Mouse (Mus musculus) forebrain, embryonic 10.5 days (tissue): ENCODE results near the gene Hist1h4j. TPM values are rescaled to one million over a fixed set of nuclear protein-coding genes. Genes with fewer than 3 reads are reported as not detected.
A peak's percentile ranks its signal among the peaks of the same experiment; 100 is the strongest.
"Not testable (repeated sequence)": the region's sequence is repeated elsewhere in the genome, so short reads cannot be mapped to it uniquely, and the experiment has no call there.

Source experiments
- DNase-seq: peaks from one replicate; pipeline ENCODE4 v3.0.0-alpha.2; 2017; ENCODE audit warnings: low spot score; ENCODE audit errors: extremely low spot score
- H3K27ac ChIP-seq: fragments of 300-500 bp; sonication (generic); 2 replicates; pipeline ENCODE4 v1.5.1; 2016; ENCODE audit warnings: mild to moderate bottlenecking
- H3K27me3 ChIP-seq: fragments of 300-500 bp; sonication (generic); 2 replicates; pipeline ENCODE4 v1.6.1; 2016; ENCODE audit warnings: mild to moderate bottlenecking; ENCODE audit not compliant: poor library complexity, severe bottlenecking
- H3K36me3 ChIP-seq: fragments of 300-500 bp; sonication (generic); replicated peaks from 2 replicates; pipeline ENCODE4 v1.6.1; 2016; ENCODE audit warnings: mild to moderate bottlenecking, moderate library complexity
- H3K4me1 ChIP-seq: fragments of 300-500 bp; sonication (generic); 2 replicates; pipeline ENCODE4 v1.6.1; 2016
- H3K4me3 ChIP-seq: fragments of 300-500 bp; sonication (generic); 2 replicates; pipeline ENCODE4 v1.5.1; 2016; ENCODE audit warnings: mild to moderate bottlenecking, moderate library complexity
- H3K9me3 ChIP-seq: fragments of 300-500 bp; sonication (generic); 2 replicates; pipeline ENCODE4 v1.6.1; 2016; ENCODE audit warnings: mild to moderate bottlenecking, moderate library complexity
- WGBS: fragments of 180-500 bp; shearing (Covaris S2); methylation state at CpG from one replicate; pipeline ENCODE4 v1.1.7; 2016; 5-methylcytosine and 5-hydroxymethylcytosine counted together
- microRNA-seq: library from miRNA; unstranded; fragments of <30 nt; microRNA quantifications from one replicate; pipeline ENCODE4, GENCODE M21; 2017
- polyA plus RNA-seq: library from polyadenylated mRNA; unstranded; fragments of >200 nt; fragmentation: Nextera tagmentation; extraction: Ambion mirVana; gene quantifications from 2 replicates; pipeline ENCODE4 v1.2.1, GENCODE M21; 2016

The Hist1h4j gene
- polyA plus RNA-seq, 1 experiment from 2014 or later: 0.97 TPM

GRCm38 (mm10) chr13:21779767-21780731 is 45.2 kb downstream of the Hist1h4j start, which contains the start of gene Hist1h1b:
TSS of gene Hist1h1b (minus strand) at chr13:21780625.
- H3K36me3 ChIP-seq: no peaks in the 10 kb centered on the region
- under 1% methylated on average over 44 of the region's 44 CpGs for WGBS
- peaks cover 55% of the 10 kb centered on the region for H3K4me1 ChIP-seq

GRCm38 (mm10) chr13:21781021-21781555 is 46.2 kb downstream of the Hist1h4j start:
- peak overlapping the region; percentile 77 for H3K4me3 ChIP-seq
- 50% methylated on average over 6 of the region's 6 CpGs for WGBS

More at GRCm38 (mm10) chr13:21779767-21780731, 45.2 kb downstream of the Hist1h4j start, which contains the start of gene Hist1h1b:
- Histone ChIP-seq H3K27me3 (no peaks in the 10 kb centered on the region), H3K4me3 (peak within 1 kb of the TSS; percentile 77), H3K27ac (peak within 1 kb of the TSS; percentile 99), H3K9me3 (no peaks in the 10 kb centered on the region)
- peak; percentile 83 for DNase-seq

GRCm38 (mm10) chr13:21781639-21782038 is 46.8 kb downstream of the Hist1h4j start:
- 87% methylated on average over 1 of the region's 1 CpGs for WGBS
- DNase-seq: no peak
- H3K27ac ChIP-seq: peak overlapping the region; percentile 99
- H3K27me3 ChIP-seq: no peaks in the 10 kb centered on the region
- H3K36me3 ChIP-seq: no peaks in the 10 kb centered on the region
- H3K4me3 ChIP-seq: peak overlapping the region; percentile 56; the same call in 1 of the 2 replicates
- peaks cover 69% of the 10 kb centered on the region for H3K4me1 ChIP-seq
- no peaks in the 10 kb centered on the region for H3K9me3 ChIP-seq

More at GRCm38 (mm10) chr13:21781021-21781555, 46.2 kb downstream of the Hist1h4j start:
- peak overlapping the region; percentile 99 for H3K27ac ChIP-seq
- peaks cover 65% of the 10 kb centered on the region for H3K4me1 ChIP-seq
- H3K9me3 ChIP-seq: no peaks in the 10 kb centered on the region
- no peaks in the 10 kb centered on the region for H3K27me3 ChIP-seq
- H3K36me3 ChIP-seq: no peaks in the 10 kb centered on the region
- peak; percentile 19 for DNase-seq

GRCm38 (mm10) chr13:21782361-21783254 is 47.7 kb downstream of the Hist1h4j start:
- DNase-seq: peak; percentile 48
- H3K4me3 ChIP-seq: peak overlapping the region; percentile 56
- H3K27ac ChIP-seq: peak overlapping the region; percentile 99
- H3K4me1 ChIP-seq: peaks cover 61% of the 10 kb centered on the region
- not testable (repeated sequence) for H3K27me3 ChIP-seq, H3K9me3 ChIP-seq, H3K36me3 ChIP-seq
- 1% methylated on average over 19 of the region's 35 CpGs for WGBS

- H3K36me3 ChIP-seq: no peaks in the 10 kb centered on the region
- H3K4me1 ChIP-seq: peaks cover 61% of the 10 kb centered on the region
- H3K27ac ChIP-seq: peak within 1 kb of the TSS; percentile 99
- no peaks in the 10 kb centered on the region for H3K27me3 ChIP-seq
- under 1% methylated on average over 16 of the region's 20 CpGs for WGBS
- peak within 1 kb of the TSS; percentile 56 for H3K4me3 ChIP-seq
- DNase-seq: peak; percentile 56
- H3K9me3 ChIP-seq: no peaks in the 10 kb centered on the region
Observed at GRCm38 (mm10) chr13:21783255-21783617, 48.4 kb downstream of the Hist1h4j start, which contains the start of gene Hist1h3i. TSS of gene Hist1h3i (minus strand) at chr13:21783370.

- Histone ChIP-seq H3K4me3 (peak overlapping the region; percentile 56), H3K27me3 (no peaks in the 10 kb centered on the region), H3K4me1 (peaks cover 61% of the 10 kb centered on the region), H3K27ac (peak overlapping the region; percentile 99), H3K9me3 (no peaks in the 10 kb centered on the region), H3K36me3 (no peaks in the 10 kb centered on the region)
- WGBS: 2% methylated on average over 9 of the region's 9 CpGs
- peak; percentile 63 for DNase-seq
Observed at GRCm38 (mm10) chr13:21783734-21784161, 48.9 kb downstream of the Hist1h4j start.

GRCm38 (mm10) chr13:21784311-21784710 is 49.4 kb downstream of the Hist1h4j start:
- H3K4me1 ChIP-seq: peaks cover 65% of the 10 kb centered on the region
- 27% methylated on average over 6 of the region's 6 CpGs for WGBS
- peak; percentile 17 for DNase-seq
- H3K36me3 ChIP-seq: no peaks in the 10 kb centered on the region
- H3K4me3 ChIP-seq: peak overlapping the region; percentile 56
- H3K9me3 ChIP-seq: no peaks in the 10 kb centered on the region
- H3K27me3 ChIP-seq: no peaks in the 10 kb centered on the region
- H3K27ac ChIP-seq: peak overlapping the region; percentile 99

Small RNA genes within 50 kb of the gene (microRNA-seq; reads per million reads assigned to microRNA genes)
- gene Gm44357: not detected
- not detected for gene Gm44367
- gene Gm44454: not detected

Other genes starting within 250 kb of the Hist1h4j start
- 0.29 and 0.31 TPM in 2 replicates for gene AK157302, start 239.8 kb upstream of the Hist1h4j start, polyA plus RNA-seq
- 4.7 and 6.9 TPM in 2 replicates for gene Gm11273, start 233.6 kb upstream of the Hist1h4j start, polyA plus RNA-seq
- gene Zkscan8, start 203.9 kb upstream of the Hist1h4j start, polyA plus RNA-seq: 7.0 and 9.1 TPM in 2 replicates
- 0.15 and 0.20 TPM in 2 replicates for gene Olfr1366, start 192.3 kb upstream of the Hist1h4j start, polyA plus RNA-seq
- gene Olfr1535, start 175.2 kb upstream of the Hist1h4j start, polyA plus RNA-seq: not detected in 2 replicates
- not detected in 2 replicates for gene Olfr1364, start 153.3 kb upstream of the Hist1h4j start, polyA plus RNA-seq
- not detected in 2 replicates for gene Olfr1362, start 121.0 kb upstream of the Hist1h4j start, polyA plus RNA-seq
- gene Olfr11, start 92.5 kb upstream of the Hist1h4j start, polyA plus RNA-seq: not detected in 2 replicates
- not detected in 2 replicates for gene Olfr1361, start 71.7 kb upstream of the Hist1h4j start, polyA plus RNA-seq
- gene Olfr1360, start 57.7 kb upstream of the Hist1h4j start, polyA plus RNA-seq: not detected in 2 replicates
- gene Olfr1359, start 37.0 kb upstream of the Hist1h4j start, polyA plus RNA-seq: not detected in 2 replicates
- 1.5 and 2.0 TPM in 2 replicates for gene Hist1h2bl, start 18.9 kb upstream of the Hist1h4j start, polyA plus RNA-seq
- 11.9 and 12.0 TPM in 2 replicates for gene Hist1h2ai, start 18.6 kb upstream of the Hist1h4j start, polyA plus RNA-seq
- 9.4 and 11.1 TPM in 2 replicates for gene Hist1h3h, start 17.4 kb upstream of the Hist1h4j start, polyA plus RNA-seq
- gene Hist1h2bm, start 13.0 kb upstream of the Hist1h4j start, polyA plus RNA-seq: 5.3 and 5.6 TPM in 2 replicates
- 1.8 and 5.8 TPM in 2 replicates for gene Hist1h4k, start 15.4 kb downstream of the Hist1h4j start, polyA plus RNA-seq
- 17.5 and 18.1 TPM in 2 replicates for gene Hist1h2ak, start 18.8 kb downstream of the Hist1h4j start, polyA plus RNA-seq
- 1.6 and 1.8 TPM in 2 replicates for gene Hist1h2bn, start 19.1 kb downstream of the Hist1h4j start, polyA plus RNA-seq
- 37.0 and 43.0 TPM in 2 replicates for gene Hist1h1b, start 45.6 kb downstream of the Hist1h4j start, polyA plus RNA-seq
- 120 and 124 TPM in 2 replicates for gene Hist1h3i, start 48.3 kb downstream of the Hist1h4j start, polyA plus RNA-seq
- 11.9 and 17.4 TPM in 2 replicates for gene Hist1h2an, start 52.2 kb downstream of the Hist1h4j start, polyA plus RNA-seq
- gene Hist1h2bp, start 52.4 kb downstream of the Hist1h4j start, polyA plus RNA-seq: 4.3 and 4.8 TPM in 2 replicates
- gene Hist1h2bq, start 75.1 kb downstream of the Hist1h4j start, polyA plus RNA-seq: 19.8 and 21.9 TPM in 2 replicates
- 4.2 TPM in 1 of 2 replicates, not detected in the other for gene Hist1h2ao, start 75.4 kb downstream of the Hist1h4j start, polyA plus RNA-seq
- not detected in 2 replicates for gene Hist1h4m, start 76.7 kb downstream of the Hist1h4j start, polyA plus RNA-seq
- 9.3 and 9.4 TPM in 2 replicates for gene Hist1h4n, start 97.1 kb downstream of the Hist1h4j start, polyA plus RNA-seq
- gene Hist1h2ap, start 98.4 kb downstream of the Hist1h4j start, polyA plus RNA-seq: 6,723 and 6,843 TPM in 2 replicates
- 20.1 and 23.1 TPM in 2 replicates for gene Hist1h2br, start 98.7 kb downstream of the Hist1h4j start, polyA plus RNA-seq
- gene Zfp184, start 210.0 kb downstream of the Hist1h4j start, polyA plus RNA-seq: 24.3 and 26.8 TPM in 2 replicates
- 0.09 TPM in 1 of 2 replicates, not detected in the other for gene Pom121l2, start 246.1 kb downstream of the Hist1h4j start, polyA plus RNA-seq